Mouse (Mus musculus): Measurements from ENCODE around the gene Fermt2.

Fermt2 gene

DNA sequence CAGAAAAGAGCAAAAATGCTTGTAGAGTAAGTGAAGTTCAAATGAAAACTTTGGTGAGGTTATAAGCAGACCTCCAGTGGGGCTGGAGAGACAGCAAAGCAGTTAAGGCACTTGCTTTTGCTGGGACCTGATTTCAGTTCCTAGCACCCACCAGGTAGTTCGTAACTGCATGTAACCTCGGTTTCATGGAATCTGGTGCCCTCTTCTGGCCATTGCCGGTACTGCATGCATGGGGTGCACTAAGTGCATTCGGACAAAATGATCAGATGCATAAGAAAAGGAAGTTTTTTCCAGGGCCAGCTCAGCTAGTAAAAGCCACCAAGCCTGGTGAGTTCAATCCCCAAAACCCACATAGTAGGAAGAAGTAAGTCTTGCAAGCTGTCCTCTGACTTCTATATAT, 97.9 kb downstream of the Fermt2 start:
- DNase-seq (ENCODE audit: low spot score): no peak

DNA sequence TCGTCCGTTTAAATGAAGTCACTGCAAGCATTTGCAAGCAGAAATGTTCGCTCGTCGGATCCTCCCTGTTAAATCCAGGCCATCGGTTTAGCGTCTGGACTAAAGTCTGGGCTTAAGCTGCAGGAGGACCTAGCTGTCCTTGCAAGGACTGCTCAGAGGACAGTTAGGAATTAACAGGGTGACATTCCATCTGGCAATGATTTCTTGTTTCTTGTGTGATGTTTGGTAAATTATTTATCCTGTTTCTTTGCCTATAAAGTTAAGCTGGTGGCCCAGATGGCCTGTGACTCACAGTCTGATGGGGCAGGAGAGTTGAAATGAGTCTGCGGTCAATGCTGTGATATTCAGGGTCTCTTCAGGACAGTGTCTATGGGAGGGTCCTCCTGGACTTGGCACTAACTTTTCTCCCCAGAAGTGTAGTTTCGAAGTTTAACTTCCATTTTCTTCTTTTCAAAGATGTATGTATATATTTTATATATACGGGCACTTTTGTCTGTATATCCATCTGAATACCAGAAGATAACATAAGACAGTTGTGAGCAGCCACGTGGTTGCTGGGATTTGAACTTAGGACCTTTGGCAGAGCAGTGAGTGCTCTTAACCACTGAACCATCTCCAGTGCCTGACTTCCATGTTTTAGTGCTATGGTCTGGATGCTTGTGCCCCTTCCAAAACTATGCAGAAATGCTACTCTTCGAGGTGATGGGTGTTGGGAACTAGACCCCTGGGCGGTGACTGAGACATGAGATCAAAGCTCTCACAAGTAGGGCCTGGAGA, 99.7 kb downstream of the Fermt2 start:
- no peak for DNase-seq (ENCODE audit: low spot score)

DNA sequence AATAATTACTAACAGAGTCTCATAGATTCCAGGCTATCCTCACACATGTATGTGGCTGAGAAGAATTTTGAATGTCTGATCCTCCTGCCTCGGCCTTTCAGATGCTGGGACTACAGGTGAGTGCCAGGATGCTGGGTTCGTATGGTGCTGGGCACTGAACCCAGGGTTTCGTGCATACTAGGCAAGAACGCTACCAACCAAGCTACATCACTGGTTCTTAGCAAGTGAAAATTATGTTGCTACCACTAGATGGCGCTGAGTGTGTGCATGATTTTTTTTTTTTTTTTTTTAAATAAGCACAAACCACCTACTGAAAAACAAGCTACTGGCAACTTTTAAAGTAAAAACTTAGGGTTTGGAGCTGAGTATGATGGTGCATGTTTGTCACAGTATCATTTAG, 106.7 kb downstream of the Fermt2 start:
- DNase-seq (ENCODE audit: low spot score): peak; percentile 80

DNA sequence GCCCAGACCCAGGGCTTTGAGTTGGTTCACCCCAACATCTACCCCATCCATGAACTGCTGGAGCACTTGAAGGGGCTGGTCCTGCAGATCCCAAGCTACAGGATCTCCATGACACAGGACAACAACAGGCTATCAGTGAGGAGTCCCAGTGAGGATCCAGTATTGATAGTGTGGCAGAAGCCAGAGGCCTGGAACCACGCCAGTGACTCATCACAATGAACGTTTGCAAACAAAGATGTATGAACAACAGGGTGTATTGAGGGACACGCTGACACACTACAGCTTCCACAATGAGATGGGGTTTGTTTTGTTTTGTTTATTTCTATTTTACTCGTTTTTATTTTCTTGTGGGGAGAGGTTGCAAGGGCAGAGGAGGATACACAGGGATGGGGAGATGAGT, 107.5 kb downstream of the Fermt2 start:
- DNase-seq (ENCODE audit: low spot score): peak; percentile 37

DNA sequence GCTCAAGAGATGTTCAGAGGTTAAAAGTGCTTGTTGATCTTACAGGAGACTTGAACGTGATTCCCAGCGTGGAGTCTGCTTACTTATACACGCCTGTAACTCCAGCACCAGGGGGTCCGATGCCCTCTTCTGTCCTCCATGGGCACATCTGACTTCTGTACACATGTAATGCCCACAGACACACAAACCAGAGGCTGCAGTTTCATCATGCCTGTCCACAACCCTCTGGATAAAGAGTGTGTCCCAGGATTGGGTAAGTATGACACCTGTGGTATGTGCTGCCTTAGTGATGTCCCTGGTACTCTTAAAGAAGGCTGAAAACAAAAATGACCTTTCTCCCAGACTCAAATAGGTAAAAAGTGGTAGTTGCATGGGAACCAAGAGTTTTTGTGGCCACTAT, 110.6 kb downstream of the Fermt2 start:
- no peak for DNase-seq (ENCODE audit: low spot score)

DNA sequence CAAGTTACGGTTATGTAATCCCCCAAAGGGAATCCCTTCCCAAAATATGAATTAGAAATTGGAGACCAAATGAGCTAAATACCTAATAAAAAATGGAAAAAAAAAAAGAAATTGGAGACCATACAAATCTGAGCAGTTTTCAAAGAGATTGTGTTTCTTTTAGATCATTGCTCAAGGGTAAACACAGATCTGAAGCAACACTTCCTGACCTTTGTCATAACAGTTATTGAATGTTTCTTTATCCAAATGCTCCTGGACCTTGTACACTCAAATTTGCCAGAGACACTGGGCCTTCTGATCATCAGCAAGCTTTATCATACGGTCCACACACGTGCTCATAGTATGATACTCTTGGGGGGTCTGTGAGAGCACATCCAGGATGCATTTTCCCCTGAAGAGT, 111.4 kb downstream of the Fermt2 start:
- no peak for DNase-seq (ENCODE audit: low spot score)

DNA sequence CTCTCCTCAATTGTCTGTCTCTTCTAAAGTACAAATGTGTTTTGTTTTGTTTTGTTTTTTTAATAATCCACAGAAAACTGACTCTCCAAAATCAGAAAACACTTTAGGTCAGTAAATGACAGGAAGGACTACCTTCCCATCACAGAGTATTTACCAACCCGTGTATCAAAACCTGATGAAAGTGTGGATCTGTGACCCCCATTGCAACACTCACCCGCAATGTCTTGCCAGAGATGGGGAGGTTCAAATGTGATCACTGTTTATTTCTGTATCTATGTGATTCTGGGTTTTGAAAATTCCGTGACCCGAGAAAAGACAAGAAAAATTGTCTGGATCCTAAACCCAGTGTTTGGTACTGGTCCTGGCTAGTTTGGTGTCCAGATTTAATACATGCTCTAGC, 113.7 kb downstream of the Fermt2 start:
- DNase-seq (ENCODE audit: low spot score): no peak

Data from MN1 (cell line).